Mouse (Mus musculus): ENCODE data around the gene Scap.

DNA sequence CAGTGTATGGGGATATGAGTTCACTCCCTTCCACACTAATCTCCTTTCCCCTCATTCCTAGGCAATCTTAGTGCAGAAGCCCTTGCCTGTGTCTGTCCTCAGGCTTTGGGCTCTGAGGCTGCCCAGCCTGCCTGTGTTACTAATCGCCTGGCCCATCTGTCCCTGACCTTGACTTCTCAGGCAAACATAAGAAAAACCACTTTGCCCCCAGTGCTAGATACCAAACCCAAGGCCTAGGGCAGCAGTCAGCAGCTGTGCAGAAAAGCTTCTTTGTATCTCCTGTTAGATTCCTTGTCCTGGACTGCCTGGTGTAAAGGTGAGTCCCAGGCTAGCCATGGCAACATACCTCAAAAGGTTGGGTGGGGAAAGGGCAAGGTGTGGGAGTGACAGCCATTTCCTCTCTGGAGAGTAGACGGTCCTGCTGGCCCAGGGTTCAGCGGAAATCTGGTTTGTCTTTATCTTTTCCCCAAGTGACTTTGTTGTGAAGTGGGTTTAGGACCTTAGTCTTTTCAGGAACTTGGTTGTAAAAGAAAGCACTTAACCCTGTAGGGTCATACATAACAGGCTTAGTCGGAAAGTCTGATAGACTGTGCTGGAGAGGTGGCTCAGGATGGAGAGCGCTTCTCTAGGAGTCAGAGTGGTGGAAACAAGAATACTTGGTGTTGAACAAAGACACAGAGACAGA is 4.0 kb upstream of the Scap start:
- no peak for TF ChIP-seq GATA1 (IDR thresholded peaks at IDR 0.05; ENCODE audit: borderline replicate concordance, low read length)
- TF ChIP-seq CTCF (IDR thresholded peaks at IDR 0.05; ENCODE audit: low read depth, low read length): no peak

Measured in G1E (cell line).